Mouse (Mus musculus) cortical plate, adult 2 months (tissue): ENCODE results near the gene Arap2. TPM values are rescaled to one million over a fixed set of nuclear protein-coding genes. Genes with fewer than 3 reads are reported as not detected.
"Not testable (repeated sequence)": the region's sequence is repeated elsewhere in the genome, so short reads cannot be mapped to it uniquely, and the experiment has no call there.

Experiments
- H3K27ac ChIP-seq: fragments of 200-500 bp; 2 replicates; pipeline ENCODE4 v1.5.1; 2012; ENCODE audit warnings: low read length, control low read depth, inconsistent platforms; ENCODE audit not compliant: insufficient read depth
- H3K4me1 ChIP-seq: fragments of 200-500 bp; 2 replicates; pipeline ENCODE4 v1.6.1; 2011; ENCODE audit warnings: low read length; ENCODE audit not compliant: control insufficient read depth, insufficient read depth
- H3K4me3 ChIP-seq: fragments of 200-500 bp; 2 replicates; pipeline ENCODE4 v1.5.1; 2011; ENCODE audit warnings: mild to moderate bottlenecking, low read length, control low read depth; ENCODE audit not compliant: insufficient read depth
- CTCF ChIP-seq: fragments of 200-500 bp; IDR thresholded peaks from 2 replicates; pipeline ENCODE4 v1.5.1; 2011; ENCODE audit warnings: mild to moderate bottlenecking, control low read depth, low read length; ENCODE audit not compliant: insufficient read depth; ENCODE audit errors: extremely low read depth
- POLR2A ChIP-seq: fragments of 200-500 bp; IDR thresholded peaks from 2 replicates; pipeline ENCODE4 v1.6.1; 2011; ENCODE audit warnings: mild to moderate bottlenecking, low read length, control low read depth; ENCODE audit not compliant: insufficient read depth; ENCODE audit errors: extremely low read depth
- polyA plus RNA-seq: library from polyadenylated mRNA; depleted of rRNA; stranded (reverse); fragments of >200 nt; gene quantifications from 2 replicates; pipeline ENCODE4 v1.2.3, GENCODE M21; 2012

Arap2 gene
- polyA plus RNA-seq, 1 experiment, result 48.1 TPM

DNA sequence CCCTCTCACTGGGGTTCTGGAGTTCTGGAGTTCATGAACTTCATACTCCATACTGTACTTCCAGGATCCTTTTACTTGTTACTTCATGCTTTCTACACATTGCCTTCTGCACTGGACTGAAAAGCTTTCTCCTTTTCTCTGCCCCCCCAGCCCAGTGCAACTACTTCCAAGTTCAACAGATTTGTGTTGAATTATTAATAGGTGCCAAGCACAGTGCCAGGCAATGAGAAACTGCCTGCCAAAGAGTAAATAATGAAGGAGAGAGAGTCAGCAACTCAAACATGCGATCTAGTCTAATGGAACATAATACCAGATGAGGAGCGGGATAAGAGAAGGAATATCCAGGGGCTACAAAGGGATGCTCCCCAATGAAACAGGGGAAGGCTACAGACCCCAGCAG, 17.8 kb downstream of the Arap2 start:
- Histone ChIP-seq H3K27ac (no peak overlapping the region), H3K4me3 (no peak overlapping the region), H3K4me1 (peaks cover 6% of the 10 kb centered on the region)
- TF ChIP-seq CTCF (no peak), POLR2A (no peak)

DNA sequence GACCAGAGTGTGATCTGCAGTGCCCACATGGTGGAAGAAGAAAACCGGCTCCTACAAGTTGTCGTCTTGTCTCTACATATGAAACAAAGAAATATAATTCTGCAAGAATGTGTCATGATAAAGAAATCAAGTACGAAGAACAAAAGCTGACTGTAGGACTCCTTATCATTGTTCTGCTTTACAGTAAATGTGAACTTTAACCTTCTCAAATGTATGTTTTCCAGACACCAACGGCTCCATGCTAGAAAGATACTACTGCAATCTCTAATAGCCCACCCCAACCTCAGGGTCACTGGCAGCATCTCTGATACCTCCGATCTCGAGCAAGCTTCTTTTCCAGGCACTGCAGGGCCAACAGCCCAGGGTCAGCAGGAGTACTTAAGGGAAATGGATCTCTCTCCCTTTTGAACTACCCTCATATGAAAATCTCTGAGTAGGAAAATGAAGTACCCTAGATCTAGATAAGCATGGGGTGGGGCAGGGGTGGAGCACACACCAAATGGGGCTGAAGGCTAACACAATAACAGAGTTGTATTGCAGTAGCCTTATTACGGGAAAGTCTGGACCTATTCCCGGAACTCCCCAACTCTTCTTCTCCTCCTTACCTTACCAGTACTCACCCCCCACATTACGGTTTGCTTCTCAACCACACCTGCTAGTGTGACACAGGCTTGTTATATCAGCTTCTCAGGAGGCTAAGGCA, 22.6 kb downstream of the Arap2 start:
- Histone ChIP-seq H3K4me1 (no peaks in the 10 kb centered on the region; the same call in 1 of the 2 replicates), H3K4me3 (no peak overlapping the region), H3K27ac (no peak overlapping the region)
- TF ChIP-seq CTCF, result no peak
- no peak for TF ChIP-seq POLR2A

DNA sequence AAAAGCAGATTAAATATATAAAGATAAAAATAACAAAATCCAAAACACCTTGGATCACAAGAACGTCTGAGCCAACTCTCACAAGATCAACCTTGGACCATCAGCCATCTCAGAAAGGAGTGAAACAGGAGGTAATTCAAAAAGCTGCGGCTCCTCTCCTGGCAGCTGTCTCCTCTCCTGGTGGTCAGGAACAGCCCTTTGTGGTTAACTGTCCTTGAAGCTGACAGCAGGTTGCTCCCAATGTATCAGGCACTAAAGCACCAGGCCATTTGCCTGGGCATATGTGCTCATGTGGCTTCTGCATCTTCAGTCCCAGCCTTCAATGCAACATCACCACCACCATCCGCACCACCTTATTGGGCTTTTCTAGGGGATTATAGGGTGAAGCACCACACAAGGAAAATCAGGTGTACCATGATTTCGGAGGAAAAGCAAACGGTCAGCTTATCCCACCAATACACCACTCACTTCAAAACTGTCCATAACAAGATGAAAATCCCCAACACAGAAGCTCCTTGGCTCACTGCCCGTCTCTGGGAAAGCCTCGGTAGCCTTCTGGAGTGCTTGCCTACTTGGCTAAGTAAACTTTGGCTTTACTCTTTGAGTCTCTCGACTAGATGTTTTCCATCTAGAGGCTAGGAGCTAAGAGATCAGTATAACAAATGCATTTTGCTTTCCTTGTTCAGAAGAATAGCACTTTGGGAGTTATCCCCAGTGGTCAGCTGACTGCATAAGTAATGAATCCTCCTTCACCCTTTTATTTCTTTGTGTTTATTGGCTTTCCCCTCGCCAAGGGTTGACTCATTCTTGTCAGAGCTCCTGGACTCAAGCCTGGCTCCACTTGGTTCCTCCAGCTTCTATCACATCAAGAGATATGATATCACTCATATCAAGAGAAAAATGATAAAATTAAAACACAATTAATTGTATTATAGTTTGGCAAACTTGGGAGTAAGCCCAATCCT, 26.2 kb downstream of the Arap2 start:
- H3K4me1 ChIP-seq, result no peaks in the 10 kb centered on the region; the same call in 1 of the 2 replicates
- no peak overlapping the region; the same call in 1 of the 2 replicates for H3K27ac ChIP-seq
- no peak overlapping the region for H3K4me3 ChIP-seq
- no peak for TF ChIP-seq CTCF

DNA sequence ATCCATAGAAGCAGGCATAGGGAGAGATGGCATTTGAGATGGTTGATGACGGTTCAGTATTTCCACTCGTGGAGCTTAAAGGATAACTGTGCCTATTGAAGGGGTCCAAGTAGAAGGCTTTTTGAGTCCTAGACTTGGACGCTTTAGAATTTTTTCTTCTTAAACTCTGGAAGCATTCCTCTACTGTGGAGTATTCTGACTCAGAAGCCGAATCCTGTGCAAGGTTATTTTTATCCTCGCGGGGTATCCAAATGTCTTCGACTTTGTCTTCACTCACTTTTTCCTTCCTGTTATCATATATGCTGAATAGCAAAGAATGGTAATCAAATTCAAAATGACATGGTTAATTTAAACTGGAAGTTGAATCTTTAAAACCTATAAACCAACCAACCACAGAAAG, 35.4 kb downstream of the Arap2 start:
- H3K4me3 ChIP-seq, H3K27ac ChIP-seq, H3K4me1 ChIP-seq: not testable (repeated sequence)

DNA sequence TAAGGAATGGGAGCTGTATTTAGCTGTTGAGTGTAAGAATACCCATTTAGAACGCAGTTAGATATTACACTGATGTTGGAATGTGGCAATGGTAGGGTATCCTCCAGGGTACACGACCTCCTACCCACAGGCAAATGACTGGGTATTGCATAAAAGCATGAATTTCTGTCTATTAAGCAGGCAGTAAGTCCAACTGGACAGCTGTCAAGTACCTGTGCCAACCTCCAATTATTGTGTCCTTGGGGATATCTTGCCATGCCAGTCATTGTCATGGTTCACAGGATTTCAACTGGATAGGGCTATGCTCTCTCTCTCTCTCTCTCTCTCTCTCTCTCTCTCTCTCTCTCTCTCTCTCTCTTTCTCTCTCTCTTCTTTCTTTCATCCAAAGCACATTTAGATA, 40.4 kb downstream of the Arap2 start:
- Histone ChIP-seq H3K4me1 (no peaks in the 10 kb centered on the region; the same call in 1 of the 2 replicates), H3K27ac (no peak overlapping the region), H3K4me3 (no peak overlapping the region)
- TF ChIP-seq CTCF, result no peak
- TF ChIP-seq POLR2A, result no peak

DNA sequence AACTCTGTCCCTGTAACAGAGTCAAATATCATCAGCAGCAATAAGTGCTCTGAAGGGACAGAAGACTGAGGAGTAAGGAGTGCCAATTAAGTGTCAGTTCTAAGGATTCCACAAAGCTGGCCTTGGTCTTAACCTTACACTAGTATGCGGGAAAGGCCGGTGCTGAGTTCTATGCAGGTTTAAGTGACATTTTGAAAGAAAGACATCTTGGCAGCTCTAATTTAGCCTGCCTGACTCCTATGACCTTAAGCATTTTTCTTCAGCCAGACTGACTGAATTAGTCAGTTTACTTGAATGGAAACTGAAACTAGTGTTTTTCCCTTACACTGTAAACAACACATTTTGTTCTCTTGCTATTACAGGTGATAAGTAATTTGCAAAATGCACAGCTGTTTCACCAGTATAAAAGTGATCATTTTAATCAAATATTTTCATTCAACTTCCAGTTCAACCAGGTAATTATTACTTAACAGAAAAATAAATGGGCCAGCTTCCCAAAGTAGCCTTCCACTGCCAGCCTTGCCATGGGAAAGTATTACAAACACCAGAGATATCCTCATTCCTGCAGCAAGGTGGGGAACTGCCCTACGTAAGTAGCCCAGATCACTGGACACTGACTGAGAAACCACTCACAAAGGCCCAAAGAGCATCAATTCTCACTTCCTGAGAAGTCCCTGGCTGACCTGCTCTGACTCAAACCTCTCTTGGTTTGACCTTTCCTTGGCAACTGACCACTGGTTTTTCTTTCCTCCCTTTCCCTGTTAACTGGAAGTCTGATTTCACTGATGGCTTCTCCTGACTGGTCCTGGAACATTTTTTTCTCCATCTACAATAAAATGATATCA, 42.5 kb downstream of the Arap2 start:
- TF ChIP-seq CTCF, result no peak
- no peak for TF ChIP-seq POLR2A
- H3K4me1 ChIP-seq, result no peaks in the 10 kb centered on the region; the same call in 1 of the 2 replicates
- peak overlapping the region; percentile 46 for H3K27ac ChIP-seq
- H3K4me3 ChIP-seq, result no peak overlapping the region

DNA sequence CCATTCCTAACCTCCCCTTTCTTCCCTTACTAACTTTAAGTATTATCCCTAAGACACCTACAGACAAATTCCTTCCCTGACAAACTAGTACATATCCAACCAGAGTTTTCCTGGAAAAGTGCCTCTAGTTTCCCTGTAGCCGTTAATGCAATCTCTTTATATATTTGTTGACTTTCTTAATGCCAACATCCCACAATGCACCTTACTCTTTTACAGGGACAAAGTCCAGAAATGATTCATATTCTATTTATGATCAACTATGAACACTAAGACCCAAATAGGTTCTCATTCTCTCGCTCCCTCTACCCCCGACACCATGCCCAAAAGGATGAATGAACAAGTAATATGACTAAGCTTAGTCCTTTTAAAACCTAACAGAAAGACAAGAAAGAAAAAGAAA, 49.5 kb downstream of the Arap2 start:
- no peak overlapping the region for H3K4me3 ChIP-seq
- H3K27ac ChIP-seq, result no peak overlapping the region
- H3K4me1 ChIP-seq, result no peaks in the 10 kb centered on the region
- no peak for TF ChIP-seq CTCF
- no peak for TF ChIP-seq POLR2A

DNA sequence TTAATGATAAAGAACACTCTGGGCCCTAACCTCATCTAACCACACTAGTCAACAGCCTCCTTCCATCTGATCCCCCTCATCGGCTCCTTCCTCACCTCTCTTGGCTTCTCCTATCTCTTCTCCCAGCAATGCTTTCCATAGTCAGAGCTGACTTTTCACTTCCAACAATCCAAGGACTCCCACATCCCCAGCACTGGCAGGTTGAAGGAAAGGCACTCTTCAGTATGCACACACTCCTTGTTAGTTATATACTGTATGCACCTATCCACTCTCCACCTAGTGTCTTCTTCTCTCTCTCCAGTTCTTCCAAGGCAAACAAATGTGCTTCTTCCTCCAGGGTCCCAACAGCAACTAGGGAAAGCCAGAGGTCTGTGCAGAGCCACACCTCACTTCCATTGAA, 50.0 kb downstream of the Arap2 start:
- H3K4me1 ChIP-seq, result no peaks in the 10 kb centered on the region
- TF ChIP-seq CTCF, result no peak
- TF ChIP-seq POLR2A, result no peak
- H3K27ac ChIP-seq, result no peak overlapping the region
- H3K4me3 ChIP-seq, result no peak overlapping the region

DNA sequence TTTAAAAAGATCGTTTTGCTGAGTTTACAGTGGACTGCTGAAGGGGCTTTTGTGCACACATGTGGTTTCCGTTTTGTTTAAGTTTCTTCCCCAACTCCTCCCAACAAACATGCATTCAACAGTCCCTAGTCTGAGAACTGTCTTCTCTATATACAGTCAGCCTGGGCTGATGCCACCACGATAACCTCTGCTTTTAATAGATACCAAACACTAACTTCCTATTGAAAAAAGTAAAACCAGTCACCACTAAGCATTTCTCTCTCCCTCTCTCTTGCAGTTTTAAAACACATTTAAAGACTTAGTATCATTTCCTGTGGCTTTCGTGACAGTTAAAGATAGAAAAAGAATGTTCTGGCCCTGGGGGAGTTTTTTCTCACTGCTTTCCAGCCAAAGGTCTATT, 50.5 kb downstream of the Arap2 start:
- Histone ChIP-seq H3K4me3 (no peak overlapping the region), H3K27ac (no peak overlapping the region), H3K4me1 (no peaks in the 10 kb centered on the region)
- TF ChIP-seq POLR2A (no peak), CTCF (no peak)
